16 mouse cellular contexts compared by ENCODE assay signal in genomic region chr2:177277754-177278153, GRCm38 (mm10). TPM values are rescaled to one million over a fixed set of nuclear protein-coding genes. Genes with fewer than 3 reads are reported as not detected.
A peak's percentile ranks its signal among the peaks of the same experiment; 100 is the strongest.
DNase-seq lines count a peak whose midpoint lies in the region; TF ChIP-seq lines count a peak whose summit lies in the region.
"Not testable (repeated sequence)": the region's sequence is repeated elsewhere in the genome, so short reads cannot be mapped to it uniquely, and the experiment has no call there.
"Had no signal": no experiment of that assay in that cellular context is flagged by ENCODE, and none has a peak within 500 bp of the region (broad histone marks: within the 10 kb centered on the region; RNA-seq: fewer than 3 reads in every experiment).

No protein-coding gene starts in this region.

- peak overlapping the region; percentile 55 for H3K4me3 ChIP-seq in ES-Bruce4 (ENCODE audit: low read depth, low read length)
- not testable (repeated sequence) for H3K4me3 ChIP-seq in ES-E14 (ENCODE audit: insufficient read depth in 1 of 2, low read depth in 1 of 2, low read length in 2 of 2, poor library complexity in 1 of 2, severe bottlenecking in 1 of 2); MEL (ENCODE audit: control insufficient read depth in 1 of 2, insufficient read depth in 1 of 2, low read depth in 2 of 2, low read length in 2 of 2)

- H3K27me3 ChIP-seq in ES-Bruce4 (ENCODE audit: control insufficient read depth, insufficient read depth, low read length, poor library complexity, severe bottlenecking); MEL (ENCODE audit: control insufficient read depth in 1 of 2, insufficient read depth in 2 of 2, low read length in 2 of 2): not testable (repeated sequence)

- not testable (repeated sequence) for TF ChIP-seq RAD21 in MEL (IDR thresholded peaks at IDR 0.05; ENCODE audit: low read depth, low read length)

- not testable (repeated sequence) for H3K27ac ChIP-seq in ES-Bruce4 (ENCODE audit: insufficient read depth, low read length); ES-E14 (ENCODE audit: insufficient read depth, low read depth, low read length, poor library complexity, severe bottlenecking); MEL (ENCODE audit: control insufficient read depth, low read depth, low read length)

- not testable (repeated sequence) for H3K36me3 ChIP-seq in ES-Bruce4 (ENCODE audit: control insufficient read depth, insufficient read depth, low read length, poor library complexity, severe bottlenecking); ES-E14 (ENCODE audit: control insufficient read depth, insufficient read depth, low read length, poor library complexity, severe bottlenecking); MEL (ENCODE audit: control insufficient read depth in 1 of 2, insufficient read depth in 2 of 2, low read length in 2 of 2)

- peak; percentile 90 for DNase-seq in 416B (ENCODE audit: low read depth)
- not testable (repeated sequence) for DNase-seq in ES-E14 (ENCODE audit: low read depth, low spot score)
- DNase-seq in MEL (ENCODE audit: low read depth, low spot score): peak; percentile 82
- DNase-seq in NIH3T3 (ENCODE audit: low read depth): peak; percentile 1
- peak; percentile 45 for DNase-seq in WW6 (ENCODE audit: low read depth, low spot score)
- DNase-seq in heart, adult 11 months: peak; percentile 88

- TF ChIP-seq EP300 in ES-Bruce4 (IDR thresholded peaks at IDR 0.05; ENCODE audit: insufficient read depth, low read depth, low read length); MEL (IDR thresholded peaks at IDR 0.05; ENCODE audit: low read depth in 1 of 2, low read length in 2 of 2): not testable (repeated sequence)

- H3K9ac ChIP-seq in ES-Bruce4 (ENCODE audit: low read depth, poor library complexity, severe bottlenecking); ES-E14 (ENCODE audit: insufficient read depth, low read depth, low read length, poor library complexity, severe bottlenecking); MEL (ENCODE audit: control insufficient read depth, low read depth, low read length, poor library complexity, severe bottlenecking): not testable (repeated sequence)

- not testable (repeated sequence) for H3K9me3 ChIP-seq in ES-Bruce4 (replicated peaks; ENCODE audit: control insufficient read depth, insufficient read depth, low read length, poor library complexity, severe bottlenecking); ES-E14 (ENCODE audit: control insufficient read depth, insufficient read depth, low read depth, low read length); MEL (replicated peaks; ENCODE audit: insufficient read depth, low read length)

- H3K4me1 ChIP-seq in ES-Bruce4 (ENCODE audit: control insufficient read depth, insufficient read depth, low read length); ES-E14 (ENCODE audit: control insufficient read depth in 2 of 2, insufficient read depth in 2 of 2, low read length in 2 of 2, poor library complexity in 1 of 2); MEL (ENCODE audit: control insufficient read depth in 1 of 2, insufficient read depth in 2 of 2, low read length in 2 of 2): not testable (repeated sequence)

- not testable (repeated sequence) for H3K79me2 ChIP-seq in MEL (ENCODE audit: control insufficient read depth, insufficient read depth, low read length, poor library complexity)

- not testable (repeated sequence) for TF ChIP-seq CTCF in ES-Bruce4 (IDR thresholded peaks at IDR 0.05; ENCODE audit: low read depth, low read length); MEL (IDR thresholded peaks at IDR 0.05 in 2 of 3, conservative IDR thresholded peaks at IDR 0.05 in 1 of 3; ENCODE audit: control insufficient read depth in 1 of 3, insufficient read depth in 1 of 3, low read depth in 2 of 3, low read length in 3 of 3, poor library complexity in 1 of 3, severe bottlenecking in 1 of 3)

- TF ChIP-seq POLR2A in ES-Bruce4 (IDR thresholded peaks at IDR 0.05; ENCODE audit: insufficient read depth, low read length); MEL (IDR thresholded peaks at IDR 0.05; ENCODE audit: control insufficient read depth in 1 of 2, insufficient read depth in 1 of 2, low read depth in 1 of 2, low read length in 2 of 2, poor library complexity in 1 of 2): not testable (repeated sequence)

- in situ Hi-C loops in ES-E14 (cut with MboI; ENCODE audit: low sequenced_read_pairs in 2 of 2, unreplicated experiment in 2 of 2): not testable (repeated sequence)

TF ChIP-seq in ES-E14, 5 proteins besides CTCF, POLR2A, EP300 and RAD21:
- 0 out of 2 replicates have a peak, but pooled peaks have one; percentile 36 for TF ChIP-seq CHD2 (IDR thresholded peaks at IDR 0.05; ENCODE audit: low read depth, low read length)

RNA-seq across cellular contexts. Expression of gene Gm14409, which starts 10.9 kb away (rescaled TPM):
- polyA plus RNA-seq in ES-Bruce4 (2011; ENCODE audit: insufficient read depth, insufficient read length, low read depth, missing spikeins): 8.8 and 9.0 TPM in 2 replicates
- total RNA-seq in ES-E14 (2012; rRNA removed): 25.8 and 34.4 TPM in 2 replicates
- total RNA-seq in MEL (2012; rRNA removed): 6.2 and 7.2 TPM in 2 replicates
- 100 to 1,000 TPM in 1 of 2 experiments, 1 to 10 TPM in 1; 1.5 to 829 TPM for polyA plus RNA-seq in MEL (2012; ENCODE audit: insufficient read depth in 1 of 2, insufficient read length in 2 of 2, low read depth in 1 of 2, low replicate concordance in 2 of 2, missing spikeins in 1 of 2)
- total RNA-seq: forebrain, postnatal 0 days had no signal
- polyA plus RNA-seq: activated CD4-positive, CD25-positive, alpha-beta regulatory T cell, adult 4 months; cortical plate, adult 2 months; embryonic facial prominence, embryonic 10.5 days; embryonic facial prominence, embryonic 12.5 days; embryonic facial prominence, embryonic 14.5 days; forebrain, embryonic 11.5 days; forebrain, embryonic 13.5 days; forebrain, embryonic 15.5 days; forebrain, postnatal 0 days had no signal

RNA-seq across cellular contexts. Expression of gene Gm14412, which starts 46.4 kb away (rescaled TPM):
- polyA plus RNA-seq in ES-Bruce4 (2011; ENCODE audit: insufficient read depth, insufficient read length, low read depth, missing spikeins) (10.2 and 10.6 TPM in 2 replicates), MEL (2012; ENCODE audit: insufficient read depth in 1 of 2, insufficient read length in 2 of 2, low read depth in 1 of 2, low replicate concordance in 2 of 2, missing spikeins in 1 of 2) (1,000 to 10,000 TPM in 1 of 2 experiments, 1 to 10 TPM in 1; 1.8 to 1,608 TPM)
- total RNA-seq in ES-E14 (2012; rRNA removed) (45.0 and 58.9 TPM in 2 replicates), MEL (2012; rRNA removed) (1.2 and 1.6 TPM in 2 replicates)
- polyA plus RNA-seq: activated CD4-positive, CD25-positive, alpha-beta regulatory T cell, adult 4 months; forebrain, embryonic 11.5 days had no signal

Comparison
In these comparisons a context has a peak if more than half of its experiments do, and no peak if none do; other contexts are left out.
1. RNA of gene Gm14412, which starts 46.4 kb away (total RNA-seq): 45.0 to 58.9 TPM in ES-E14; 1.2 to 1.6 TPM in MEL; every median in the first group is over 10 times any median in the second.